Mouse (Mus musculus): ENCODE data around the gene Filip1l. TPM values are rescaled to one million over a fixed set of nuclear protein-coding genes. Genes with fewer than 3 reads are reported as not detected.

Filip1l gene
- total RNA-seq, 1 experiment from 2014 or later, result 5.4 TPM

DNA sequence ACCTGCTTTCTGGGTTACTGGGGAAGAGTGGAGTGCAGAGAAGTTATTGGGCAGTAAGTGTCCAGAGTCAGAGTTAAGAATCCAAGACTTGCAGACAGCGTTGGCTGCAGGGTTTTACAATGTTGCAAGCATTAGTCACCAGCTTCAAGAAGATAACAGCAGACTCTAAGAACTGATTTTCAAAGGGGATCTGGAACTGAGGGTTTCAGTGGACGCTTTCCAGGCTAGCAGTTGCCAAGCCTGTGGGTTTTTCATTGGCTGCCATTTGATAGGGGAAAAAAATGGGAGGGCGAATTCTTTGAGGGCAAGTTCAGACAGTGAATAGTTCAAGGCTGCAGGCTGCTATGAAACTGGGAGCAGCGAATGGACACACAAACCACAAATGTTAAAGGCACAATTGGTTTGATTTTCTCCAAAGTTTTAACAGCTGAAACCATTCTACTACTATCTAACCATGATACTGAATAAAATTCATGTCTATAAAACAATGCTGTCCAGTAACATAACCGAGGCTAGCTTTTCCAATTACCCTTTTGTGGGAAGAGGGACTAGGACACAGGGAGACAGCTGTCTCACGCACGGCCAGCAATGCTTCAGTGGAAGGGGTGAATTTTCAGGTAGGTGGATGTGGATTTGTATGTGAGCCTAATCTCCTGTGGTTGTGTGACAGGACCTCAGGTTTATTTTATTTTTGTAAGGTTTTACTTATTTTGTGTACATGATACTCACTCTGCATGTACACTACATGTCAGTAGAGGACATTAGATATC is 74.8 kb downstream of the Filip1l start:
- no peak for ATAC-seq (replicated peaks; ENCODE audit: low read depth, poor library complexity, severe bottlenecking)

DNA sequence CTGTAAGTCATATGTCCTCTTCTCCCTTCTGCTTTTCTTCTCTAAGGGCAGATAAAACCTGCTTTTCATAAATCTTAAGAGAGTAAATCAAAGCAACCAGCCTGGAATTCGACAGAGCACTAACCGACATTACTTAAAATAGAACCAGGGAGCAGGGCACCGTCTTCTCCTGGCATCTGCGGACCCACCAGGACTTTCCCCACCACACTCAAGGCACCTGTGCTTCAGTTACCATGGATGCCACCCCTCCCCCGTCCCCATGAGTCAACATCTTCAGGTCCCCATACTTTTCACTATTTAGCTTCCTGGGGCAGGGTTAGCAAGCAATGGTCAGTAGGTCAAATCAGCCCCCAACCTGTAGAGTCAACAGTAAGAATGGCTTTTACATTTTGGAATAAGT is 76.1 kb downstream of the Filip1l start:
- no peak for ATAC-seq (replicated peaks; ENCODE audit: low read depth, poor library complexity, severe bottlenecking)

DNA sequence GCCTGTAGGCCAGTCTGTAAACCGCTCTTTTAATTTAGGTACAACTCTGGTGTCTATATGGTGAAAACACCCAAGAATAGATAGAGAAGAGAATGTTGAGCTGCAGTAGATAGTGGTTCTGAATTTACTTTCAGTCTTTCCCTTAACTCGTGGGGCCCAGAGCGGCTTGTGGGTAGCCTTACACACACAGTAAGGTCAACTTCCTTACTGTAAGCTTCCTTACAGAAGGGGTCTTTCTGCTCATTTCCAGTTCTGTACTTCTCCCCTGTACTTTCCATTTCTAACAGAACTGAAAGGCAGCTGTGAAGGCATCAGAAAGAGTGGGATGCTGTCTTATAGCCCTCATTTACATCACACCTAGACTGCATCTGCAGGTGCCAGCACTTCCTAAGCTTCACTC is 78.4 kb downstream of the Filip1l start:
- ATAC-seq (replicated peaks; ENCODE audit: low read depth, poor library complexity, severe bottlenecking), result peak; percentile 40

DNA sequence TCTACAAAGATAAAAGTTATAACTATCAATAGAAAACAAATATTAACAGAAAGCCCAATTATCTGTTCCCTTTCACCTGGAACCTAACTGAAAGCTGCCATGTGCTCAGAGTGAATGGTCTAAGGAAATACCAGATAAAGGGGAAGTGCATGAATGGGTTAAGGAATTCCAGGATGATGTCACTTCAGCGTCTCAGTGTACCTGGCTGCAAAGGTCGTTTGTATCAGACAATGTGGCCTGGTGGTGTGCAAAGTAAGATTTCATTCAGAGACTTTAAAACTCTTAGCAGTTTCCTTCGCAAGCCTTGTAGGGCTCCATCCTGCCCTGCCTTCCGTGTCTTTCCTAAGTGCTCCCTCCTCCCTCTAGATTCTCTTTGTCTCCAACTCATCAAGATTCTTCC is 80.3 kb downstream of the Filip1l start:
- ATAC-seq (replicated peaks; ENCODE audit: low read depth, poor library complexity, severe bottlenecking), result no peak

DNA sequence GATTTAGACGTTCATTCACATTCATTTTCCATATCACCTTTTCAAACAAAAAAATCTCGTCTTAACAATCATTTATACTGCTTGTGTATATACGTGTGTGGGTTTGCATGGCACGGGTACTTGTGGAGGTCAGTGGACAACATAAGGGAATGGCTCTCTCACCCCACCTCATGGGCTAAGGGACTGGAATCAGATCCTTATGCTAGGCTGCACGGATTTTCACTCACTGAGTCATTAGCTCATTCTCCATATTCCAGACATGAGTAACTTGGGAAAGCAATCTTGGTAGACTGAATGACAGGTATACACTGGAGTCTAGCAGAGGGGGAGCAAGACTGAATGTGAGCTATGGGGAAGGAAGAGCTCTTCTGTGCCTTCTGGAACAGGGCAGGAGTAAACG is 80.8 kb downstream of the Filip1l start:
- no peak for ATAC-seq (replicated peaks; ENCODE audit: low read depth, poor library complexity, severe bottlenecking)

DNA sequence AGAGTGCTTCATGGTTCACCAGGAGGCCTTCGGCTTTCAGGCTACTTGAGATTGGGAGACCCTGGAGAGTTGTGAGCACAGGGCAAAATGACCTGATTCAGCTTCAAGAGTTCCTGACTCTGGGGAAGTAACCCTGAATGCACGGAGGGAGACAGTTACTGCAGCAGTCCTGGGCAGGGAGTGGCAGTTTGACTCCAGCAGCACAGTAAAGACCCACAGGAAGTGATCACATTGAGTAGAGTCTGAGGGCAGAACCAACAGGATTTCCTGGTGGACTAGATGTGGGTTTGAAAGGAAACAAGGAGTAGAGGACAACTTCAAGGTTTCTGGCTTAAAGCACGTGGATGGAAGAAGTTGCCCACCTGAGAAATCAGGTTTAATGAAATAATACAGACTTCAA is 81.7 kb downstream of the Filip1l start:
- peak; percentile 91 for ATAC-seq (replicated peaks; ENCODE audit: low read depth, poor library complexity, severe bottlenecking)

DNA sequence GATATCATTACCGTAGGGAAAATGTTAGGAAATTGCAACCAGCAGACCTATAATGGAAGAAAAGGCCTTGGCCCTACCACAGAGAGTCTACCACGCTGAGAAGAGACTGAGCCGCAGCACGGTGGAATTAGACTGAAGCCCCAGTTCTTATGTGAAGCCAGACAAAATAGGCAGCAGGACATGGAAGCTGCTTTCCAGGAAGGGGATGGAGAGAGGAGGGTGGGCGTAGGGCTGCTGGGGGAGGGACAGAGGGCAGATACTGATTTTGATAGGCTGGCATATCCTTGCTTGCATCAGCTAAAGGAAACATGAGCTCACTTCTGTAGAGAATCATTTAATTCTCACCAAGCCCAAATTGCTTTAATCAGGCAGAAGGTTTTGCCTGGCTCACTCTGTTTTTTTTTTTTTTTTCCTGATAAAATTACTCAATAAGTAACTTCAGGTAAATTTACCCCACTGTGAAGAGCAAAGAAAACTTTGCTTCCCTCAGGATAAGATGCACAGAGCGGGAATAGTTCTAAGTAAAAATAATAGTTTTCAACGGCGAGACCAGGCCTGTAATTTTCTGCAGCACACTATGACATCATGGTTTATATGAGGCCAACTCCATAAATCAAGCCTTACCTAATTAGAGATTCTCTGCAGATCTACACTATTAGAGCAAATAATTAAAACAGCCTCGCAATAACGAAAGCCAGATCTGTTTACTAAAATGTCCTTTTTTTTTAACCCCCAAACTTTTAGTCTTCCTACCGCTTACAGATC is 84.8 kb downstream of the Filip1l start:
- no peak for ATAC-seq (replicated peaks; ENCODE audit: low read depth, poor library complexity, severe bottlenecking)

DNA sequence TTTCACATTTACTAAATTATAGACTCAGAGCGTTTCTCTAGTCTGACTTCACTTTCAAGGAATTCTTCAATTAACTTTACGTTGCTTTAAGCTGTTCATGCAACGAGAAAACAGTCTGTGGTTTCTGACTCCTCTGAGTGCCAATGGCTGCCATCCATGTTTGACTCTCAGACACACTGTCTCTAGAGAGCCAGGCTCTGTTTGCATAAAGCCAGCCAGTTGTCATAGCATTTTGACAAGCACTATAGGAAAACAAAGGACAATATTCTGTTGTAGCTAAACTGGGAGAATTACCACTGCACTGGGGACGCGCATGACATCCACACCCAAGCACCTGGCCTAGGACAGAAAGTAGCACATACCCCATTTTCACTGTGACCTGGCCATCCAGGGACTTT is 85.4 kb downstream of the Filip1l start:
- no peak for ATAC-seq (replicated peaks; ENCODE audit: low read depth, poor library complexity, severe bottlenecking)

DNA sequence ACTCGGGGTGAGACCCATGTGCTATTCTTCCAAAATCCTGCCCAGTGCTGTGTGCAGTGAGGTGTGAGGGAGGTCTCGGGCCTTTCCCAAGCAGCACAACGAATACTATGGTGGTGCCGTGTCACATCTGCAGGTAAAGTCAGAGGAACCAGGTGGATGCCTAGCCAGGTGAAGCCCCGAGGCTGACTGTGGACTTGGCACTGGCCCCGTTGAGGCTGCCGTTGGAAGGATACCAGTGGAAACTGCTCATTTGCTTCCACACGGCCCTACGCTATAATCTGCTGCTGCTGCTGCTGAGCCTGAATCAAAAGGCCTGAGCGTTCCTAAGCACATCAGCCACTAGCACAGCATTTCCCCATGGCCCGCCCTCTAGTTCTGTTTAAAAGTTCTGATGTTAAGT is 86.3 kb downstream of the Filip1l start:
- no peak for ATAC-seq (replicated peaks; ENCODE audit: low read depth, poor library complexity, severe bottlenecking)

DNA sequence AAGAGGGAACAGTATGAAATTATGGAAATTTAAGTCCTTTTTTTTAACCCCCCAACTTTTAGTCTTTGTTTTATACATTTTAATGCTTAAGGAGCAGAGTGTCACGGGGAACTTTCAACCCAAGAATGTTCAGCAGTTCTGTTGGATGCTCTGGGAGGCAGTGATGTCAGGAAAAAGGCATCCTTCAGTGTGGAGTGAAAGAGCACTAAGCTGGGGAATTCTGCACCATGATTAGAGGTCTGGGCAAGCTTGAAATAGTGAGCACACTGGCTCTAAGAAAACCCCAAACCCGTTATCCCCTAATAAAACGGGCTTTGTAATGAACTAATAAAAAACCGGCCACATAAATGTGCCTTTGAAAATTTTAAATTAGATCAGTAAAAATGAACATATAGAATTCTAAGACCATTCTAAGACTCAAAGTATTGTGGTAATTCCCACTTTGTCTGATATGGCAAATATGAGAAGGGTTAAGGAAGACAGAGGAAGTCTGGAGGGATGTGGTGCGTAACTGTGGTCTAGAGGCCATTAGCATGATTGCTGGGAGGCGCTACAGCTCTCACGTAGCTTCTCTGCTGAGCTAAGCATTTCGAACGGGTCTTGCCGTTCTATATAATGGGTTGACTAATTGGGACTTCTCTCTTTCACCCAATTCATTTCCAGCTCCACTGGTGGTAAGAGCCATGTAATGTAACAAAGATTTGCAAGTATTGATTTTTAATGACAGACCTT is 88.0 kb downstream of the Filip1l start:
- peak; percentile 94 for ATAC-seq (replicated peaks; ENCODE audit: low read depth, poor library complexity, severe bottlenecking)

DNA sequence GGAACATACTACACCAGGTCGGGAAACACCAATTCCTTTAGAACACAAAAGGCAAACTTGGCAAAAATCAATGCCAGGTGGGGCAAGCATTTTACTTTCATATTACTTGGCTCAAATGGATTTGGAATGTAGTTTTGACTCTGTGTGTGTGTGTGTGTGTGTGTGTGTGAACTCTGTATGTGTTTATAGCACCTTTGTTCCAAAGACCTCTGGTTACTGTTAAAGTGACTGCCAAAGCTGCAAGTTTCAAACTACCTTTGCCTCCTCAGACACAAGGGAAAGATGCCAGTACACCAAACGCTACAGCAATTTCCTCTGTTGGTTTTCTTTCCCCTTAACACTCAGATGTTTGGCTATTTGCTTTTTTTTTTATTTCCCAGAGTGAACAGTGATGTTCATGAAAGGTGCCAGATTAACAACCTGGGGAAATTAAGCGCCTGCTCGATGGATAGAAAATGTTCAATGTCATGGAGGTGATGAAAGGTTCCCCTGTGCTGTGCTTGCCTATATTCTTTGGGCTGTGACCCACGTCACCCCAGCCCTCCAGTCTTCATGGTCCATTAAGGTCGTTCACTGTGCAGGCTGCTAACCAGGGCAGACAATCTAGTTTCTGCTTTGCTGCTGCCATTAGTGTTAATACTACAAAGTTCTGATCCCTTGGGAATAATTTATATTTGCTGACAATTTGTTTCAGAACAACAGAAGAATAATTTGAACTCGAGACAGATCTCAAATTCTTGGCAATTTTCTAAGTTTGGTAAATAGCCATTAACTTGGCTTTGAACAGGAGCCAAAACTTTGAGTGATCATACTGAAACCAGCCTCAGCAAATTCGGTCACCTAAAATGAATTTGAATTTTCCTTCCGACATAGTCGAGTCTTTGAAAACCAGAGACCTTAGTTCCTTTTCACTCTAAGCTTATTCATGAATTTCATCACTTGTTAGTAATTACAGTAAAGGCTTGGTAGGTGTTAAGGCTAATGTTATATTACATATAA is 92.5 kb downstream of the Filip1l start:
- ATAC-seq (replicated peaks; ENCODE audit: low read depth, poor library complexity, severe bottlenecking), result no peak

DNA sequence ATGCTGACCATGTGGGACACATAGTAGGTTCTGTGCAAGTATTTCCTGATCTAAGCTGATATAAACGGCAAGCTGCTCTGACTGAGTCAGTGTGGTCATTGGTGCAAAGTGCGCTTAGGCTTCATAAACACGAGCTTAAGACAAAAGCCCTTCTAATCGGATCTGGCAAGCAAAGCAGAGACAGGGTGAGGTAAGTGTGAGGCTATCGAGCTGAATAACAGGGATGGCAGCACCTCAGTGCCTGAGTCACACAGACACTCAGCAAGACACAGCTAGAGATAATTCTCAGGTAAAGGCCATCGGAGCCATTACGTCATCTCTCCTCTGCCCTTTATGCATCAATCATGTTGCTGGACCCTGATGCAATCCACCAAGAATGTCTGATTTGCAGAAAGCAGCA is 100.1 kb downstream of the Filip1l start:
- ATAC-seq (replicated peaks; ENCODE audit: low read depth, poor library complexity, severe bottlenecking), result no peak

DNA sequence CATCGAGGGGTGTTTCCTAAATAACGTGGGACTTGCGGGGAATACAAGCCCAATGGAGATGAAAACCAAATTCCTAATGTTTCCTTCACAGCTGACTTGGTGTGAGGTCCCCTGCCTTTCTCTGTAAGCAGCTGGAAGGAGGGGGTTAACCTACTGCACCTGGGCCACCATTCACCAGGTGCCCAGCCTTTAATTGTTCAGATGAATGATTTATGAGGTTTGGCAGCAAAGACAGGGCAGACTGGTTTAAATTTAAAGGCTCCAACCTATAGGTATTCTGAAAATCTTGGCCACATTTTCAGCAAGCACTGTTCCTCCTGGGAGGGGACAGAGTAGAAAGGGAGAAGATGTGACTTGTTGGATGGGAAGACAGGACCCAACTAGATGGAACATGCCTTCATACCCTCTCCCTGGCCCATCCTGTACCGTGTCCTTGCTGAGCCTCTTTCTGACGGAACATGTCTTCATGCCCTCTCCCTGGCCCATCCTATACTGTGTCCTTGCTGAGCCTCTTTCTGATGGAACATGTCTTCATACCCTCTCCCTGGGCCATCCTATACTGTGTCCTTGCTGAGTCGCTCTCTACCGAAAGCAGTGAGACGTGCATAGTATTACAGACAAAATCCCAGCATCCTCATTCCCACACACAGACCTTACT is 101.3 kb downstream of the Filip1l start:
- no peak for ATAC-seq (replicated peaks; ENCODE audit: low read depth, poor library complexity, severe bottlenecking)

DNA sequence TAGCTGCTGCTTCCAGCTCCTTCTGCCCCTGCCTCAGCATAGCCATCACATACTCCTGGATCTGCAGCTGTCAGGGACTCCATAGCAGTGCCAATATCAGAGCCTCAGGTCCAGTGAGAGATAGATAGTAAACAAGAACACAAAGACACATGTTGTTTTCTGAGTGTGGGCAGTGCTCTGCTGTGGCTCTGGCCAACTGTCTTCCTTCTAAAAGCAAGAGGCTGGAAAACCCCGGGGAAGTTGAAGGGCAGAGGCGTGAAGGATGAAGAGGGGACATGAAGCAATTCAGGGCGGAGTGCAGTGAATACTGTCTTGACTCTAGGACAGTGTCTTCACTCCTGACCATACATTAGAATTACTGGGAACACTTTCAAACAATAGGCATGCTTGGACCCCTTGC is 102.7 kb downstream of the Filip1l start:
- ATAC-seq (replicated peaks; ENCODE audit: low read depth, poor library complexity, severe bottlenecking), result no peak

DNA sequence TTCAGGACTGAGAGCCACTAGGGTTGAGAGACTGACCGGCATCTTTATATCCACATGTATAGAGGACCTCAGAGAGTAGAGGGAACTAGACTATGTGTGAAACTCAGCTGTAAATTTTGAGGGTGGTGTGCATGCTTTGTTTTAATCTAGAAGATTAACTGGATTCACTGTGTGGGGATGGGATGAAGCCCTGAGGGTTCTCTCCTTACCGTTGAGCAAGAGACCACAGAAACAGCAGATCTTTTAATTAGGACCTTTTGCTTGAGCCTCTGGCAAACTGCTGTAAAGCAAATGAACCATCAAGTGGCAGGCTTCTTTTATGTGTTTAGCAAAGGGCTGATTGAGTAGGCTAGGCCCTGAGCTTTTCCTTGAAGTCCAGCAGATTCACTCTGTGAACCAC is 103.1 kb downstream of the Filip1l start:
- ATAC-seq (replicated peaks; ENCODE audit: low read depth, poor library complexity, severe bottlenecking), result no peak

DNA sequence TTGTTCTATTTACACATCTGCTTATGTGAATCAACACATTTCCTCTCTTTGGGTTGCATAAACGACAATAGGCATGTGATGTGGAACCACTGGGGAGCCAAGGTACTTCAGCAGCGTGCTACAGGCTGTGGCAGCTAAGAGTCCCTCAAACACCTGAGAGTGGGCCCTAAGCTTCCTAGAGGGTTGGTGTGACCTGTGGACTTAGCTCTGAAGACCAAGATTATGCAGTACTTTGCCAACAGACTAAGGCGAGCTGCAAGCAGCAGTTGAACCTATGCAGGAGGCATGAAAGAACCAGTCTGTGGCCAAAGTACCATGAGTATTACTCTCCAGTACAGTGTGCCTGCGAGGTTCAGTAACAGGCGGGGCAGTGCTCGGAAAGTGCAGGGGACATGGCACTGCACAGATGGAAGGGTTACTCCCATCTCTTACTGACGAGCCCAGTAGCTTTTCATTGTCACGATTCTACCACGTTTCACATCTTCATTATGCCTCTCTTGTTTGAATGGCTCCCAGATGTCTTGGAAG is 112.6 kb downstream of the Filip1l start:
- no peak for ATAC-seq (replicated peaks; ENCODE audit: low read depth, poor library complexity, severe bottlenecking)

DNA sequence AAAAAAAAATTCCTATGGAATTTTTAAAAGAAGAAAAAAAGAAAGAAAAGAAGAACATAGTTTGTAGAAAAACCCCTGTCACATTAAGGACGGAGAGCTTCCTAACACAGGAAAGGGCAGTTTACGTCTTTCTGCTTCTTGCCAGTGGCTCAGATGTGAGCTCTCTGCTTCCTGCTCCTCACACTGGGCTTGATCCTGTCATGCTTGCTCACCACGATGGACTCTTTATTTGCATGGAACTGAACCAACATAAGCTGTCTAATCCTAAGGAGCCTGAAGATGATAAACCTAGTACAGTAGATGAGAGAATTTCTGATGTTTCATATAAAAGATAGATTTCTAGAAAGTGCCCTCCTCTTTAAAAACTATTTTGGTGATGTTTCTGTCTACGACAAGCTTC is 116.4 kb downstream of the Filip1l start:
- ATAC-seq (replicated peaks; ENCODE audit: low read depth, poor library complexity, severe bottlenecking), result no peak

DNA sequence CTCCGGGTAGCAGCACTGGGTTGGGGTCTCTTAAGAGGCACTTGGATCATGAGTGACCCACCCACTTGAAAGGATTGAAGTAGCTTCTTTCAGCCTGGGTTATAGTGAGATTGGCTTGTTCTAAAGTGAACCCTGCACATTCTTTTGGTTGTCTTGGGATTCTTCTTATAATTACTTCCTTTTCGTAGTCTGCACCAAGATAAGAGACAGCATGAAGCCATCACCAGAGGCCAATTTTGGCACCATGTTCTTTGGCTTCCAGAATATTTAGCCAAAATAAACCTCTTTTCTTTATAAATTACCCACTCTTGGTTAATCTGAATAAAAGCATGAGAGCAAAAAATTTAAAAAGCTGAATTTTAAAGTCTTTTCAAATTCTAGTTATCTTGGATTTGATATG is 117.0 kb downstream of the Filip1l start:
- no peak for ATAC-seq (replicated peaks; ENCODE audit: low read depth, poor library complexity, severe bottlenecking)

DNA sequence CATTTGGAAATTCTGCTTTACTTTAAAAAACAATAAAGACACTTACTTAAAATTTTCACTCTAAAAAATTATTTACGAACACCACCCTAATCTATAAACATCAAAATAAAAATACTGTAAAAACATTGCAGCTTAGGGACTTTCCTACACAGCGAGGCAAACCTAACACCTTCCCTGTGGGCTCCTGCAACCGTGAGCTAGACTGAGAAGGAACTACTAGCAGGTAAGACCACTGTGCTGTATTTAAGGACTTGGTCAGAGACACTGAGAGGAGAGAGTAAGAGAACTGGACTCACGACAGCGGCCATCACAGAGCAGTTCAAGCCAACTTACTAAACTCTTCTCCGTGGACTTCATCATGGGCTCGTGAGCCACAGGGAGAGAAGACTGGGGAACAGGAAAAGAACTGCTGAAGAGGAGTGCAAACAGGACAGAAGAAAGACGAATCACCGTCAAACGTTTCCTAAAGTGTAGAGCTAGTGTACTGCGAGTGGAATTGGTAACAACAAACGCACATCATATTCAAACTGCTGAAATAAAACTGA is 117.5 kb downstream of the Filip1l start:
- no peak for ATAC-seq (replicated peaks; ENCODE audit: low read depth, poor library complexity, severe bottlenecking)
